Mouse (Mus musculus) liver, adult 2 months (tissue): ENCODE data around the gene Mgp. TPM values are rescaled to one million over a fixed set of nuclear protein-coding genes. Genes with fewer than 3 reads are reported as not detected.
A peak's percentile ranks its signal among the peaks of the same experiment; 100 is the strongest.

Experiments
- DNase-seq: peaks from one replicate; pipeline ENCODE4 v3.0.0-alpha.2; 2011; ENCODE audit warnings: low read depth, low spot score; ENCODE audit errors: extremely low read depth
- H3K27ac ChIP-seq: fragments of 200-500 bp; replicated peaks from 2 replicates; pipeline ENCODE4 v1.5.1; 2012; ENCODE audit warnings: low read depth, mild to moderate bottlenecking, control low read depth, inconsistent platforms, low read length; ENCODE audit not compliant: insufficient read depth
- H3K27me3 ChIP-seq: fragments of 200-500 bp; 2 replicates; pipeline ENCODE4 v1.6.1; 2012; ENCODE audit warnings: mild to moderate bottlenecking, moderate library complexity, low read length, inconsistent platforms; ENCODE audit not compliant: control insufficient read depth, insufficient read depth
- H3K36me3 ChIP-seq: fragments of 200-500 bp; 2 replicates; pipeline ENCODE4 v1.6.1; 2012; ENCODE audit warnings: low read length, inconsistent platforms; ENCODE audit not compliant: control insufficient read depth, insufficient read depth
- H3K4me1 ChIP-seq: fragments of 200-500 bp; 2 replicates; pipeline ENCODE4 v1.6.1; 2011; ENCODE audit warnings: low read length; ENCODE audit not compliant: control insufficient read depth, insufficient read depth
- H3K4me3 ChIP-seq: fragments of 200-500 bp; 2 replicates; pipeline ENCODE4 v1.5.1; 2011; ENCODE audit warnings: low read depth, mild to moderate bottlenecking, control low read depth, low read length, moderate library complexity; ENCODE audit not compliant: insufficient read depth
- H3K79me2 ChIP-seq: fragments of 200-500 bp; 2 replicates; pipeline ENCODE4 v1.6.1; 2012; ENCODE audit warnings: inconsistent platforms, mild to moderate bottlenecking, low read length, moderate library complexity; ENCODE audit not compliant: control insufficient read depth, insufficient read depth
- H3K9ac ChIP-seq: fragments of 200-500 bp; 2 replicates; pipeline ENCODE4 v1.6.1; 2012; ENCODE audit warnings: low read depth, mild to moderate bottlenecking, control low read depth, inconsistent platforms, low read length
- CTCF ChIP-seq: fragments of 200-500 bp; IDR thresholded peaks from 2 replicates; pipeline ENCODE4 v1.5.1; 2011; ENCODE audit warnings: low read depth, low read length, control low read depth
- POLR2A ChIP-seq: fragments of 200-500 bp; IDR thresholded peaks from 2 replicates; pipeline ENCODE4 v1.6.1; 2011; ENCODE audit warnings: low read length, control low read depth; ENCODE audit not compliant: insufficient read depth; ENCODE audit errors: extremely low read depth
- WGBS: fragments of 180-500 bp; shearing (Covaris S2); methylation state at CpG from one replicate; pipeline ENCODE4 v1.1.7; 2018; 5-methylcytosine and 5-hydroxymethylcytosine counted together
- polyA plus RNA-seq: library from polyadenylated mRNA; depleted of rRNA; stranded (reverse); fragments of >200 nt; gene quantifications from 2 replicates; pipeline ENCODE4 v1.2.3, GENCODE M21; 2012; rRNA removed
- total RNA-seq: library from RNA; depleted of rRNA; stranded (reverse); fragments of >200 nt; gene quantifications from 2 replicates; pipeline ENCODE4 v1.2.3, GENCODE M21; 2014; rRNA removed

Mgp gene
- total and polyA plus RNA-seq, 2 experiments = 7.3 to 10.0 TPM

DNA sequence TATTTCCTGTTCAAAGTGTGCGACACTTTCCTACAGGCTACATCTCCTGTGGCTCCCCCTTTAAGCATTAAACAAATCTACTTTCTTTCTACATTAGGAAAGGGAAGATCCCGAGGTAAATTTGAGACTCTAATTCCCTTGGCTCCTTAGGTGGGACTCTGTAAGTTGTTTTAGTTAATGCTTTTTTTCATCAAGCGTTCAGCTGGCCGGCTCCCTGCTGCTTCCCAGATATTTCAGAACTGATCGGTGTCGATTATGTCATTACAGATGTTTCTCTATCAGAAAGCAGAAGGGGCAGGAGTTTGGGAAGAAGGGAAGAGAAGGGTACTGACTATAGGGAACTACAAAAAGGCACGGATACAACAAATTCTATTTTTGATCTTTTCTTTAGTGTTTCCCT, 48.5 kb downstream of the Mgp start:
- peak overlapping the region; percentile 87; the same call in 1 of the 2 replicates for H3K27ac ChIP-seq
- TF ChIP-seq CTCF (no peak), POLR2A (no peak)
- peak overlapping the region; percentile 96 for H3K9ac ChIP-seq
- H3K4me1 ChIP-seq = peaks cover 7% of the 10 kb centered on the region; the same call in 1 of the 2 replicates
- no peaks in the 10 kb centered on the region for H3K27me3 ChIP-seq
- WGBS = 5% methylated on average over 7 of the region's 7 CpGs
- no peak for DNase-seq
- H3K36me3 ChIP-seq = peaks cover 22% of the 10 kb centered on the region
- peak overlapping the region; percentile 95 for H3K4me3 ChIP-seq
- H3K79me2 ChIP-seq = peaks cover 6% of the 10 kb centered on the region

DNA sequence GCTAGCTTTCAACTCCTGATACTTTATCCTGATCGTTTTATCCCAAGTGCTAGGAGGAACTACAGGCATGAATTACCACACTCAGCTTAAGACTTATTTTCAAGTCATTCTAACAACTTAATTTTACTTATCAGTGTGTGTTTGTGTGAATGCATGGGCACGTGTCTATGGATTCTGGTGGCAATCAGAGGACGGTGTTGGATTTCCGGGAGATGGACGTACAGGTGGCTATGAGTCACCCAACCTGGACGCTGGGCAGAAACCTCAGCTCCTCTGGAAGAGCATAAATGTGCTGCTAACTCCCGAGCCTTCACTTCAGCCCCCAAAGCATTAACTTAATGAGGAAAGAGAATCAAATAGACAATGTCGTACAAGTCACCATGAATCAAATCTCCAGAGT, 50.6 kb downstream of the Mgp start:
- peaks cover 38% of the 10 kb centered on the region for H3K36me3 ChIP-seq
- TF ChIP-seq POLR2A = no peak
- TF ChIP-seq CTCF = no peak
- 95% methylated on average over 8 of the region's 8 CpGs for WGBS

More for the DNA sequence above, 50.6 kb downstream of the Mgp start:
- Histone ChIP-seq H3K9ac (no peak overlapping the region), H3K79me2 (peaks cover 6% of the 10 kb centered on the region), H3K27me3 (no peaks in the 10 kb centered on the region), H3K4me1 (peaks cover 7% of the 10 kb centered on the region; the same call in 1 of the 2 replicates), H3K4me3 (no peak overlapping the region), H3K27ac (no peak overlapping the region)
- no peak for DNase-seq

Other genes with a start within 250 kb of the Mgp start
- gene Plbd1, start 213.9 kb downstream of the Mgp start, total RNA-seq = 30.5 and 53.5 TPM in 2 replicates
- 27.5 and 31.4 TPM in 2 replicates for gene Plbd1, start 213.9 kb downstream of the Mgp start, polyA plus RNA-seq
- 0.55 and 2.6 TPM in 2 replicates for gene Gucy2c, start 94.1 kb downstream of the Mgp start, total RNA-seq
- 0.17 and 0.56 TPM in 2 replicates for gene Gucy2c, start 94.1 kb downstream of the Mgp start, polyA plus RNA-seq
- gene Hist4h4, start 71.4 kb downstream of the Mgp start, total RNA-seq = 8.8 and 9.9 TPM in 2 replicates
- 0.15 and 0.21 TPM in 2 replicates for gene Hist4h4, start 71.4 kb downstream of the Mgp start, polyA plus RNA-seq
- 53.1 and 63.8 TPM in 2 replicates for gene H2afj, start 67.6 kb downstream of the Mgp start, total RNA-seq
- 90.3 and 103 TPM in 2 replicates for gene H2afj, start 67.6 kb downstream of the Mgp start, polyA plus RNA-seq
- 0.18 and 1.1 TPM in 2 replicates for gene BC049715, start 48.2 kb downstream of the Mgp start, total RNA-seq
- gene BC049715, start 48.2 kb downstream of the Mgp start, polyA plus RNA-seq = 0.09 and 0.61 TPM in 2 replicates
- gene Wbp11, start 47.6 kb downstream of the Mgp start, total RNA-seq = 6.6 and 9.0 TPM in 2 replicates
- 13.6 and 18.0 TPM in 2 replicates for gene Wbp11, start 47.6 kb downstream of the Mgp start, polyA plus RNA-seq
- 0.07 TPM in 1 of 2 replicates, not detected in the other for gene Smco3, start 40.4 kb downstream of the Mgp start, total RNA-seq
- not detected in 2 replicates for gene Smco3, start 40.4 kb downstream of the Mgp start, polyA plus RNA-seq
- 1.8 and 1.9 TPM in 2 replicates for gene Art4, start 18.1 kb downstream of the Mgp start, total RNA-seq
- 0.93 and 1.1 TPM in 2 replicates for gene Art4, start 18.1 kb downstream of the Mgp start, polyA plus RNA-seq
- 0.40 and 1.8 TPM in 2 replicates for gene Erp27, start 46.4 kb upstream of the Mgp start, total RNA-seq
- gene Erp27, start 46.4 kb upstream of the Mgp start, polyA plus RNA-seq = 0.37 and 0.55 TPM in 2 replicates
- under 0.01 and 0.07 TPM in 2 replicates for gene Pde6h, start 48.0 kb upstream of the Mgp start, total RNA-seq
- gene Pde6h, start 48.0 kb upstream of the Mgp start, polyA plus RNA-seq = 0.05 TPM in 1 of 2 replicates, not detected in the other
- gene Arhgdib, start 66.1 kb upstream of the Mgp start, total RNA-seq = 5.3 and 7.7 TPM in 2 replicates
- 10.3 and 11.9 TPM in 2 replicates for gene Arhgdib, start 66.1 kb upstream of the Mgp start, polyA plus RNA-seq